Mouse (Mus musculus) kidney, postnatal 36 days (tissue): Measurements from ENCODE around the gene BC005624.

Experiments used
- DNase-seq, 2 experiments: peaks; one replicate each; pipeline ENCODE4 v3.0.0; 2021 to 2022; ENCODE audit warnings: mixed read lengths in 2 of 2

Gene BC005624

GRCm38 (mm10) chr2:30981790-30982513 lies at the start of gene BC005624, which contains the start of gene Usp20:
TSS of gene BC005624 (minus strand) at chr2:30982201.
TSS of gene Usp20 (plus strand) at chr2:30982279.
- DNase-seq: peak; percentile 100

- DNase-seq: no peak
These were observed 44.6 kb upstream of the BC005624 start for GRCm38 (mm10) chr2:31026642-31027041.

- DNase-seq: peak; percentile 63
These were observed 43.5 kb upstream of the BC005624 start for GRCm38 (mm10) chr2:31025458-31025857.

- peak; percentile 60 to 76 for DNase-seq
These were observed 42.8 kb upstream of the BC005624 start for GRCm38 (mm10) chr2:31024618-31025370.

GRCm38 (mm10) chr2:31023940-31024339 lies 41.9 kb upstream of the BC005624 start:
- no peak for DNase-seq

GRCm38 (mm10) chr2:31020202-31020601 lies 38.2 kb upstream of the BC005624 start:
- DNase-seq: no peak

- DNase-seq: peak in 1 of 2 experiments; percentile 32
These were observed 37.0 kb upstream of the BC005624 start for GRCm38 (mm10) chr2:31019011-31019410.

GRCm38 (mm10) chr2:31018519-31018918 lies 36.5 kb upstream of the BC005624 start:
- no peak for DNase-seq

- no peak for DNase-seq
These were observed 35.8 kb upstream of the BC005624 start for GRCm38 (mm10) chr2:31017625-31018317.

GRCm38 (mm10) chr2:31013371-31014120 lies 31.5 kb upstream of the BC005624 start:
- DNase-seq: no peak

- DNase-seq: no peak
These were observed 25.2 kb upstream of the BC005624 start for GRCm38 (mm10) chr2:31007208-31007607.

GRCm38 (mm10) chr2:31006434-31006833 lies 24.4 kb upstream of the BC005624 start:
- no peak for DNase-seq

GRCm38 (mm10) chr2:31005453-31005852 lies 23.5 kb upstream of the BC005624 start:
- DNase-seq: no peak

- DNase-seq: no peak
These were observed 20.9 kb upstream of the BC005624 start for GRCm38 (mm10) chr2:31002857-31003256.

GRCm38 (mm10) chr2:30998443-30999260 lies 16.7 kb upstream of the BC005624 start:
- DNase-seq: no peak

GRCm38 (mm10) chr2:30995432-30995996 lies 13.5 kb upstream of the BC005624 start:
- peak; percentile 68 to 80 for DNase-seq

GRCm38 (mm10) chr2:30994853-30995252 lies 12.9 kb upstream of the BC005624 start:
- DNase-seq: no peak

GRCm38 (mm10) chr2:30990221-30990620 lies 8.2 kb upstream of the BC005624 start:
- no peak for DNase-seq

GRCm38 (mm10) chr2:30985111-30986020 lies 3.4 kb upstream of the BC005624 start:
- DNase-seq: peak; percentile 66 to 86

- DNase-seq: peak in 1 of 2 experiments; percentile 17
These were observed 1.0 kb upstream of the BC005624 start for GRCm38 (mm10) chr2:30983024-30983423.
